Mouse (Mus musculus): ENCODE measurements around the gene Gabrr2.

Gene Gabrr2

DNA sequence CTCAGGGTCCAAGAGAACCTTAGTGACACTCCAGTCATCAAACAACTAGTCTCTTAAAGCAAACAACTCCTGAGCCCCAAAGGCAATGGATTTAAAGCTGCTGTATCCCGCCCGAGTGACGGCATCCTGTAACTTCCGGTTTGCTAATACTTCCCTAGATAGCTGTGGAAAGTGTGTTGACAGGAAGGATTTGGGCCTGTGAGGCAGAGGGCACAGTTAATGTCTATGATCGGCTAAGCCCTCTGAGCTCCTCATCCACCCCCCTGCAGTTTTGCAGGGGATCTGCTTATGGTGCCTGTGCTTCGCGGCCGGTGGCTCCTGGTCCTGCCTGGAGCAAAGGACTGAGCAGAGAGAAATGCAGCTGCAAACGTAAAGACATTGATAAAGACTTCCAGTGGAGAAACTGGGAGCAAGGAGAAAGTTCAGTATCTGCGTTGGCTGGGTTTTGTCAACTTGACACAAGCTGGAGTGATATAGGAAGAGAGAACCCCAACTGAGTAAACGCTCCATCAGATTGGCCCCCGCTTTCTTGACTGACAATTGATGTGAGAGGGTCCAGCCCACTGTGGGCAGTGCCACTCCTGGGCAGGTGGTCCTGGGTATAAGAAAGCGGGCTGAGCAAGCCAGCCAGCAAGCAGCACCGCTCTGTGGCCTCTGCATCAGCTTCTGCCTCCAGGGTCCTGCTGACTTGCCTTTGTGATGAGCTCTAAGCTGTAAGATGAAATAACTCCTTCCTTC is 3.6 kb downstream of the Gabrr2 start:
- TF ChIP-seq POU5F1 (IDR thresholded peaks at IDR 0.05; ENCODE audit: borderline replicate concordance, low read length), result no peak
- no peak for TF ChIP-seq CTCF (conservative IDR thresholded peaks at IDR 0.05; ENCODE audit: low read length)
- no peak for TF ChIP-seq NANOG (IDR thresholded peaks at IDR 0.05; ENCODE audit: borderline replicate concordance, low read length)
- no peaks in the 10 kb centered on the region for H3K9me3 ChIP-seq (ENCODE audit: low read length)
- H3K27me3 ChIP-seq (ENCODE audit: insufficient read depth, low read length), result peaks cover 18% of the 10 kb centered on the region
- peak overlapping the region; percentile 45 for H3K4me3 ChIP-seq (replicated peaks; ENCODE audit: low read length)
- H3K4me1 ChIP-seq (replicated peaks; ENCODE audit: low read depth, low read length), result peaks cover 12% of the 10 kb centered on the region
- no peaks in the 10 kb centered on the region for H3K36me3 ChIP-seq (ENCODE audit: insufficient read depth, low read length)

DNA sequence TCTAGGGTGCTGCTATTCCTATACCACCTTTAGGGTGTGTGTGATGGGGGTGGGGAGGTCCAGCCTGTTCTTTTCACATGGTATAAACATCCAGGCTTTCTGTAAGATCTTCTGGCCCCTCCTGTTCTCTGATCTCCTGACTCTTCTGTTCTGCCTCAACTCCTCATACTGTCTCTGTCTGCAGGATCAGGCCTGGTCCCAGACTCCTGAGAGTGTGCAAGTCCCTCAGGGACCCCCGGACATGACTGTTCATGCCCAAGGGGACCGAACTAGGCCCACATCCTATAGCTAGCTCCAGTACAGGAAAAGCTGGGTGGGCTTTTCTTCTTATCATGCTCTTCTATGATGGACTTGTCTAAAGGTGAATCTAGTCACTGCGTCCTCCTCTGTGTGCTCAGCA is 4.5 kb downstream of the Gabrr2 start:
- no peak for TF ChIP-seq CTCF (conservative IDR thresholded peaks at IDR 0.05; ENCODE audit: low read length)
- no peak for TF ChIP-seq NANOG (IDR thresholded peaks at IDR 0.05; ENCODE audit: borderline replicate concordance, low read length)
- no peak for TF ChIP-seq POU5F1 (IDR thresholded peaks at IDR 0.05; ENCODE audit: borderline replicate concordance, low read length)
- Histone ChIP-seq H3K36me3 (ENCODE audit: insufficient read depth, low read length) (no peaks in the 10 kb centered on the region), H3K27me3 (ENCODE audit: insufficient read depth, low read length) (peaks cover 18% of the 10 kb centered on the region)

GRCm38 (mm10) chr4:33067826-33068225 is 5.0 kb downstream of the Gabrr2 start:
- Histone ChIP-seq H3K4me1 (replicated peaks; ENCODE audit: low read depth, low read length) (peaks cover 15% of the 10 kb centered on the region), H3K9me3 (ENCODE audit: low read length) (no peaks in the 10 kb centered on the region), H3K36me3 (ENCODE audit: insufficient read depth, low read length) (no peaks in the 10 kb centered on the region), H3K4me3 (replicated peaks; ENCODE audit: low read length) (no peak overlapping the region), H3K27me3 (ENCODE audit: insufficient read depth, low read length) (peaks cover 16% of the 10 kb centered on the region)
- TF ChIP-seq CTCF (conservative IDR thresholded peaks at IDR 0.05; ENCODE audit: low read length) (no peak), NANOG (IDR thresholded peaks at IDR 0.05; ENCODE audit: borderline replicate concordance, low read length) (no peak), POU5F1 (IDR thresholded peaks at IDR 0.05; ENCODE audit: borderline replicate concordance, low read length) (no peak)

More for the DNA sequence above, 4.5 kb downstream of the Gabrr2 start:
- Histone ChIP-seq H3K9me3 (ENCODE audit: low read length) (no peaks in the 10 kb centered on the region), H3K4me3 (replicated peaks; ENCODE audit: low read length) (no peak overlapping the region), H3K4me1 (replicated peaks; ENCODE audit: low read depth, low read length) (peaks cover 12% of the 10 kb centered on the region)

- H3K9me3 ChIP-seq (ENCODE audit: low read length), result no peaks in the 10 kb centered on the region
- peaks cover 18% of the 10 kb centered on the region for H3K4me1 ChIP-seq (replicated peaks; ENCODE audit: low read depth, low read length)
- no peaks in the 10 kb centered on the region for H3K36me3 ChIP-seq (ENCODE audit: insufficient read depth, low read length)
- no peak overlapping the region for H3K4me3 ChIP-seq (replicated peaks; ENCODE audit: low read length)
- TF ChIP-seq CTCF (conservative IDR thresholded peaks at IDR 0.05; ENCODE audit: low read length) (no peak), POU5F1 (IDR thresholded peaks at IDR 0.05; ENCODE audit: borderline replicate concordance, low read length) (no peak), NANOG (IDR thresholded peaks at IDR 0.05; ENCODE audit: borderline replicate concordance, low read length) (no peak)
- peaks cover 6% of the 10 kb centered on the region for H3K27me3 ChIP-seq (ENCODE audit: insufficient read depth, low read length)
Measured at GRCm38 (mm10) chr4:33068894-33069293, 6.1 kb downstream of the Gabrr2 start.

- H3K27me3 ChIP-seq (ENCODE audit: insufficient read depth, low read length), result no peaks in the 10 kb centered on the region; the same call in 1 of the 2 replicates
- H3K36me3 ChIP-seq (ENCODE audit: insufficient read depth, low read length), result no peaks in the 10 kb centered on the region
- no peaks in the 10 kb centered on the region for H3K9me3 ChIP-seq (ENCODE audit: low read length)
- H3K4me1 ChIP-seq (replicated peaks; ENCODE audit: low read depth, low read length), result peaks cover 16% of the 10 kb centered on the region
- no peak overlapping the region for H3K4me3 ChIP-seq (replicated peaks; ENCODE audit: low read length)
- TF ChIP-seq POU5F1 (IDR thresholded peaks at IDR 0.05; ENCODE audit: borderline replicate concordance, low read length), result no peak
- TF ChIP-seq NANOG (IDR thresholded peaks at IDR 0.05; ENCODE audit: borderline replicate concordance, low read length), result no peak
- TF ChIP-seq CTCF (conservative IDR thresholded peaks at IDR 0.05; ENCODE audit: low read length), result no peak
Measured at GRCm38 (mm10) chr4:33070326-33070725, 7.5 kb downstream of the Gabrr2 start.

DNA sequence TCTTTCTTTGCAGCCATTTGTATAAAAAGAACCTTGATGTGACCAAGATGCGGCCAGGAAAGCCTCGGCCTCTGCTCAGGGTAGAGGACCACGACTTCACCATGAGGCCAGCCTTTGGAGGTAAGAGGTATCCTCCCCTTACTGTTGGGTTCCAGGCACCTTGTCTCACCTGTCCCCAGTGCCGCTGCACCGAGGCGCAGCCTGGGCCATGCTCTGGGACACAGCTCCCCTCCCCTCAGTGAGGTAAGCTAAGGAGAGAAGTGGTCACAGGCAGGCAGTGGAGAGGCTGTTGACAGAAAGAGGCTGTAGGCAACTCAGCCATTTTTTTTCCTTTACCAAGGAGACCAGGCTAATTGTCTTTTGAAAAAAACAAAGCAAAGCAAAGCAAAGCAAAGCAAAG is 8.5 kb downstream of the Gabrr2 start:
- Histone ChIP-seq H3K4me1 (replicated peaks; ENCODE audit: low read depth, low read length) (peaks cover 7% of the 10 kb centered on the region; the same call in 1 of the 2 replicates), H3K27me3 (ENCODE audit: insufficient read depth, low read length) (0 out of 2 replicates have a peak, but pooled peaks cover 2% of the 10 kb centered on the region), H3K9me3 (ENCODE audit: low read length) (no peaks in the 10 kb centered on the region), H3K36me3 (ENCODE audit: insufficient read depth, low read length) (no peaks in the 10 kb centered on the region), H3K4me3 (replicated peaks; ENCODE audit: low read length) (no peak overlapping the region)
- TF ChIP-seq CTCF (conservative IDR thresholded peaks at IDR 0.05; ENCODE audit: low read length) (no peak), NANOG (IDR thresholded peaks at IDR 0.05; ENCODE audit: borderline replicate concordance, low read length) (no peak), POU5F1 (IDR thresholded peaks at IDR 0.05; ENCODE audit: borderline replicate concordance, low read length) (no peak)

- Histone ChIP-seq H3K36me3 (ENCODE audit: insufficient read depth, low read length) (no peaks in the 10 kb centered on the region), H3K9me3 (ENCODE audit: low read length) (no peaks in the 10 kb centered on the region), H3K4me1 (replicated peaks; ENCODE audit: low read depth, low read length) (peaks cover 15% of the 10 kb centered on the region), H3K27me3 (ENCODE audit: insufficient read depth, low read length) (peaks cover 3% of the 10 kb centered on the region), H3K4me3 (replicated peaks; ENCODE audit: low read length) (no peak overlapping the region)
- TF ChIP-seq POU5F1 (IDR thresholded peaks at IDR 0.05; ENCODE audit: borderline replicate concordance, low read length) (no peak), CTCF (conservative IDR thresholded peaks at IDR 0.05; ENCODE audit: low read length) (no peak), NANOG (IDR thresholded peaks at IDR 0.05; ENCODE audit: borderline replicate concordance, low read length) (no peak)
Measured at GRCm38 (mm10) chr4:33072526-33073161, 9.8 kb downstream of the Gabrr2 start.

DNA sequence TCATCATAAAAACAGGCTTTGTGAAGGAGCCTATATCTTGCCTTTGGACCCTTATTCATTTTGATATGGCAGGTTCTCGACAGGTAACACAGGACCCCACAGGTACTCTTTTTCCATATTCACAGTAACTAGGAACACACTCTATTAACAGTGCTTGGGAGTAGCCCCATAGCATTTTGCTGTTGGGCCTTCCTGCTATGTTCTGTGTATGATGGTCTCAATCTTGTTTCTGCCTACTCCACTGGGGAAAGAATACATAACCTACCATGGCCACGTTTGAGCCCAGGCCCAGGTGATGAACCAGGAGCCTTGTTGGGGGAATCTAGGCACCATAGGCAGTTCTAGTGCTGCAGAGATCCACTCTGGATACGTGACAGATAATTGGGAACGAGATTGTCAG is 11.6 kb downstream of the Gabrr2 start:
- no peak overlapping the region for H3K4me3 ChIP-seq (replicated peaks; ENCODE audit: low read length)
- H3K27me3 ChIP-seq (ENCODE audit: insufficient read depth, low read length), result peaks cover 17% of the 10 kb centered on the region
- no peaks in the 10 kb centered on the region for H3K36me3 ChIP-seq (ENCODE audit: insufficient read depth, low read length)
- H3K9me3 ChIP-seq (ENCODE audit: low read length), result peaks cover 6% of the 10 kb centered on the region
- no peak for TF ChIP-seq CTCF (conservative IDR thresholded peaks at IDR 0.05; ENCODE audit: low read length)
- no peak for TF ChIP-seq POU5F1 (IDR thresholded peaks at IDR 0.05; ENCODE audit: borderline replicate concordance, low read length)
- H3K4me1 ChIP-seq (replicated peaks; ENCODE audit: low read depth, low read length), result peaks cover 18% of the 10 kb centered on the region

All from E14TG2a.4 (cell line).